Mouse (Mus musculus) frontal cortex, postnatal 10 days (tissue): ENCODE measurements at regions not wholly inside any gene's neighbourhood (a gene's known extent, or its start where the extent isn't known, plus 50 kb on each side); places are given as distances from the start of the nearest gene placed in this dataset.

Experiments used
- DNase-seq, 2 experiments: peaks; one replicate each; pipeline ENCODE4 v3.0.0; 2022; ENCODE audit warnings: low spot score in 2 of 2, mixed read lengths in 1 of 2

- DNase-seq = no peak
Measured at GRCm38 (mm10) chr5:119059223-119059622, 498.7 kb downstream of the Med13l start.

DNA sequence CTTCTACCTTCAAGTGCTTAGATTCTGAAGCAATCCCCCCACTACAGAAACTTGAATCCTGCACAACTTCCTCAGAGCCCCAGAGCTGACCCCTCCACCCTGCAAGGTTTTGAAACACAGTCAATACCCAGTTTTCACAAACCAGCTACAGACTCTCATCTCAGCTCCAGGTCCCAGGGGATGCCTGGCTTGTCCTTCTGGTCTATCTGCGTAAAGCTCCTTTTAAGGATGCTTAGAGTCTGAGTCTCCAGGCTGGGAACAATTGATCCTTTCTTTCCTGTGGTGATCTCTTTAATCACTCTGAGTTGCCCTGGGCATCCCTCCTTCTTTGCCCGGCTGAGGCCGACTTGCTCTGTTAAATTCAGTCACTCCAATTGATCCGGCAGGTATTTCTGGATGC is 500.4 kb downstream of the Med13l start:
- DNase-seq = no peak

GRCm38 (mm10) chr5:119062478-119062877 is 502.0 kb downstream of the Med13l start:
- no peak for DNase-seq

GRCm38 (mm10) chr5:119066666-119067065 is 506.2 kb downstream of the Med13l start:
- DNase-seq = no peak

DNA sequence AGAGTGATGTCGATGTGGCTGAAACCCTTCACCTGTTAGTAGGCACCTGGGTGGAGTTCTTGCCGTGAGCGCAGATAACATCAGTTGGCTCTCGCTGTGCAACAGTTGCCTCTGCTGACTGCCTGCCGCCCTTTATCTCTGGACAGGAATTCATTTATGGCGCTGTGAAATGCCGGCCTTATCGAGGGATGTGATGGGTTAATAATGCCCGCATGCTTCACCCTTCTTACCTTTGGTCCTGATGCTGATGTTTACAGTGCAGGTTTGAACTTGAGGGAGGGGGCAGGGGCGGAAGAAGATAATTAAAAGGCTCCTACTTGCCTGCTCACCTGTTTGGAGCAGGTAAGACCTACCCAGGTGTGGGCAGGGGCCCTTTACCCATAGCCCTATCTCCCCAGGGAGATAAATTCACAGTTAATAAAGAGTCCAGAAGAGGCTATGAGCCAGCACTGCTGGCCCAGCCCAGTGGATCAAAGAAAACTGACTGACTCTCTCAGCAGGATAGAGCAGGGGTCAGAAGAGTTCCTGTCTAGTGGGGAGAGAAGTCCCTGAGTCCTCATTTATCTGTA is 509.4 kb downstream of the Med13l start:
- DNase-seq = no peak

DNA sequence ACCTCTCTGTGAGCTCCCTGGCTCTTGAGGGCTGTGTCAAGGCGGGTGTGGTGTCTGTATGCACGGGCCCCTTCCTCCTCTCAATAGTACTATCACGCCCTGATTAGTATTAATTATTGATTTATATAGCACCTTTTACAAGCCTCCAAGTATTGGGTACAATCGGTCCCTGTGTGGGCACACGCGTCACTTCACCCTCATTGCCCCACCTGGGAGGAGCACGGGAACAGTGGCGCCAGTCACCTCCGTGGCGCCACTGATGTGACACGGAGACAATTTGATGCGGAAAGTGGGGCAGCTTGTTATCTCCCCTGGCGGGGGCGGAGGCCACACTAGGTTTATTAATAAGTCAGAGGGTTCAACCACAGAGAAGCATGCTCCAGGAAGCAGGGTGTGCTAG is 512.2 kb downstream of the Med13l start:
- DNase-seq = no peak

DNA sequence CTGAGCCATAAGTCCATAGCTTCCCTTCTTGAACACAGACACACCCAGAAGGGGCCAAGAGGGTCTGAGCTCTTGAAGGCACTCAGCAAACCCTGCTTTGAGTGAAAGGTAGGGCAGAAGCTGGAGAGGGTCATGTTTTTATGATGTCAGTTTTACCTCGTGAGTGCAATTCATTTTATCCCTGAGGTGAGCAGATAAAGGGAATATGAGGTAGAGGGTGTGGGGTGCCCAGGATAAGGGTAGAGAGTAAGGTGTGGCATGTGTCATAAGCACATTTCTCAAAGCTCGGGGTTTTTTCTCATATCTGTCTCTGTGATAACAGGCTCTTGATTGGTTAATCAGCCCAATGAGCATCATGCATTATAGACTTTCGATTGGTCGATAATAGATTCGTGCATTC is 520.3 kb downstream of the Med13l start:
- no peak for DNase-seq

GRCm38 (mm10) chr5:119082895-119083294 is 522.4 kb downstream of the Med13l start:
- no peak for DNase-seq

DNA sequence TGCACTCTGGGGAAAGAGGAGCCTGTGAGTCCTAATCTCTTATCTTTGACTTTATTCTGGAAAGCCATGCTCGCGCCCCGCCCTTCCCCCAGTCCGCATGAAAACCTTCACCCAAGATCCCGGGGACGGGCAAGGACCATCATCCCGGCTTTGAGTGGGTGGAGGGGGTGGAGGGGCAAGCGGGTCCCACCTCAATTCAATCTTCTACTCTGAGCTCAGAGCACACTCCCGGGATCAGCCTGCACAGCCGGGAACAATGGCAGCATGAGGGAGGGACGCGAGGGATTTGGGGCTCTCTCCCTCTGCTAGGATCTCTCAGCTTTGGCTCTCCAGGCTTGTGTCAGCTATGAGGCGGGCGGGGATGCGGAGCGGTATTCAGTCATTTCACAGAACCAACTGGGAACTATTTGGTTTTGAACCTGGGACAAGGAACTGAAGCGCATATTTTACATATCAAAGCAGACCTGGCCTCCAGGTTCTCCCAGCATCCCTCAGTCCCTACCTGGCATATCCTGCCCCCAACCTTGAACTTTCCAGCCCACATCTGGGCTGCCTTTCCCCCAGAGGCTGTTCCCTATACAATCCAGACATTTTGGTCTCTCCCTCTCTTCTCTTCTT is 537.2 kb downstream of the Med13l start:
- no peak for DNase-seq

DNA sequence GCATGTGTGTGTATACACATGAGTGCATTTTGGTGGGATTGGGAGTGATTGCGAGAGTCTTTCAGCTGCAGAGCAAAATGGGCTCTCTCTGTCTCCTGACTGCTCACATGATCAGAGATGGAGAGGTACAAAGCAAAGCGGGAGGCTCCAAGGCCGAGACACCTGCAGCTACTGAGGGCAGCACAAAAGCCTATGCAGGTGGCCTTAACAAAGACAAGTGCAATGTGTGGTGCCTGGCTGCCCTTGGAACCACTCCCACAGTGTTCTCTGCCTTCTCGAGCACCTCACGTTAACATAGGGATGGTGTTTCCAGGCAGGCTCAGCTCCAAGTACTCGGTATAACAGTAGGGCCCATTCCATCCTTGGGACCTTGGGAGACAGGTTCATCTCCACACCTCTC is 539.3 kb downstream of the Med13l start:
- DNase-seq = no peak

- DNase-seq = no peak
Measured at GRCm38 (mm10) chr5:119103503-119103902, 543.0 kb downstream of the Med13l start.

DNA sequence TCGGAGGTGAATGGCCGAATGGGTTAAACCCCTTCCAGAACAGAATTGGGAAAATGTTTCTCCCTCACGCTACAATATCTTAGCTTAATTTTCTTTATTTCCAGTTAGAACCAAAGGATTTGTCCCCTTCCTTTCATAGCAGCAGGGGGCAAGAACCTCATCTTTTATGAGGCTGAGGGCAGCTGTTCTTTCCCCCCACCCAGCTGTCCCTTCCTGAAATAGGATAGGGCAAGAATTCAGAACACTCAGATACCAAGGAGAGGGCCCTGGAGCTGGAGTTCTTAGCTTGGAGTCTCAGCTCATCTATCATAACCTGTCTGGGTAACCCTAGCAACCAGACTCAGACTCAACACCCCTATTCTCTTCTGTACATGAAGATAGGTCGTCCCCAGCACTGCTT is 547.4 kb downstream of the Med13l start:
- DNase-seq = no peak

- DNase-seq = no peak
Measured at GRCm38 (mm10) chr5:119109501-119109900, 549.0 kb downstream of the Med13l start.

- DNase-seq = no peak
Measured at GRCm38 (mm10) chr5:119114074-119114473, 553.6 kb downstream of the Med13l start.

DNA sequence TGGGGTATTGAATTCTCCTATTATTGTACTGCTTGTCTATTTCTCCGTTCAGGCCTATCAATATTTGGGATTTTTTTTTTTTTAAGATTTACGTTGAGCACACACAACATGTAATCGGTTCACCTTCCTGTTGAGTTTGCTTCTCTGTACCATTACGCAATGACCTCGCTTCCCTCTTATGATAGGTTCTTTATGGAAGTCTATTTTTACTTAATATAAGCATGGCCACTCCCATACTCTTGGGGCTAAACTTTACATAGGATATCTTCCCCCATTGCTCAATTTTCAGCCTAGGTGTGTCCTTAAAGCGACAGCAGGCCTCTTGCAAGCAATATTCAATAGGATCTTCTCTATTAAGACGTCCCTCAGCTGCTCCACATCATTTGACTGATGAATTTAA is 544.7 kb upstream of the Tbx3 start:
- no peak for DNase-seq

DNA sequence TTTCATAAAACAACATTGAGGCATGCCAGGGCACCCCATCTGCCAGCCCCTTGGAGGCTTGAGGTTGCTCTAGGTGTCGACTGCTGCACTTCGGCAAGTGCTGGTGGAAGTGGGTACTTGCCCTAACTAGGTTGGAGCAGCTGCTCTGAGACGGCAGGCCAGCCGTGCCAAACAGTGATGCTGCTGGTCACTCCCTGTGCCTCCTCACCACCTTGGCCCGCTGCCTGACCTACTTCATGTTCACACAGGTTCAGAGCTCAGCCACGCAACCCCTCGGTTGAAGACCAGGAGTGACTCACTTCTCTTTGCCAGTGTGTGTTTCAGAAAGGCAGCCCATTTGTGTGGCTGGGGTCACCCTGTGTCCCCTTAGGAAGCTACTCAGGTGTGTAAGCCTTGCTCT is 540.3 kb upstream of the Tbx3 start:
- DNase-seq = no peak

GRCm38 (mm10) chr5:119131461-119131860 is 539.0 kb upstream of the Tbx3 start:
- no peak for DNase-seq

GRCm38 (mm10) chr5:119133378-119133777 is 537.1 kb upstream of the Tbx3 start:
- DNase-seq = no peak

DNA sequence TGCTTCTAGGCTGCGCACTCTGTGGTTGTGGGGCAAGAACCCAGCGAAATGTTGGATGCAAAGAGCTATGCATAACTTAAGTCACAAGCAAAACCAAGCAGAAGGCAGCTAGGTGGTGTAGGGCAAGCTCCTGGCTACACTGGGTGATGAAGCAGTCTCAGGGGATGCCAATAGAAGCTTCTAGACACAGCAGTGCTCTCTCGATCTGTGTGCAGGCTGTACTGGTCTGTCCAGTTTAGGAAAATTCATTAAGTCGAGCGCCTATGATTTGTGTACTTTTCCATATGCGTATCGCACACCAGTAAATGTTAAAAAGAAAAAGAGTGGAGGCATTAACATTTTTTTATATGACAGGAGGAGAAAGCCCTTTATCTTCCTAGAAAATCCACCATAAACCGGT is 533.6 kb upstream of the Tbx3 start:
- DNase-seq = no peak

DNA sequence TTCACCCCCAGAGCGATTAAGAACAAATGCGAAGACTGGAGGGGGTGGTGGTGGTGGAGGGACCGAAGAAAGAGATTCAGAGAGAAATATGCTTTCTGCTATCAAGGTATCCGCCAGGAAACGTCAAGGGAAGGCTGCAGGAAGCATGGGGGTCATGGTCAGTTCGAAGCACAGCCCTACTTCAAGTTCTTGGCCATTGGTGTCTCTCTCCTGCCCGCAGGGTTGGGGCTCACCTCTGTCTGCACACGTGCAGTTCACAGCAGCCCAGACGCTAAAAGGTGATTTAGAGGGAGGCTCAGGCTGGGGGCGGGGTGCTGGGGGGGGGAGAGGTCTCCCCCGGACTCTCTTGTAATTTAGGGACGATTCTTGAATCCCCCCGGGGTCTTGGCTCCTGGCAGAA is 533.1 kb upstream of the Tbx3 start:
- no peak for DNase-seq

DNA sequence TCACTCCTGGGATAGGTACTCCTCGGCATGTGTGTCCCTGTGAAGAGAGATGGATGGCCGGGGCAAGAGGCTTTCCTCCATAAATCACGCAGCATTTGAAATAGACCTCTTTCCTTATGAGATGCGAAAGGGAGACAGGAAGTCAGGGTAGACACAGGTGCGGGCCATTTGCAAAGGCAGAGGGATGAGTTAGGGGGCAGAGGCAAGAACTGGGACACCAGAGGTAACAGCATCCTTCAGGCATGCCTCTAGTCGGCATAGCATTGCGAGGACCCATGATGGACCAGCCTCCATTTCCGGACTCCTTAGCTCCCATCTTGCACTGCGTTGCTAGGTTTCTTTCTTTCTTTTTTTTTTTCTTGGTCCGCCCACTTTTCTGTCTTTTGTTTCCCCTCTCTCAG is 532.6 kb upstream of the Tbx3 start:
- DNase-seq = no peak

- DNase-seq = no peak
Measured at GRCm38 (mm10) chr5:119138293-119138692, 532.2 kb upstream of the Tbx3 start.

GRCm38 (mm10) chr5:119139336-119139735 is 531.1 kb upstream of the Tbx3 start:
- no peak for DNase-seq

- no peak for DNase-seq
Measured at GRCm38 (mm10) chr5:119139816-119140215, 530.7 kb upstream of the Tbx3 start.
